9 mouse cellular contexts compared by ENCODE assay signal in the genomic region with DNA sequence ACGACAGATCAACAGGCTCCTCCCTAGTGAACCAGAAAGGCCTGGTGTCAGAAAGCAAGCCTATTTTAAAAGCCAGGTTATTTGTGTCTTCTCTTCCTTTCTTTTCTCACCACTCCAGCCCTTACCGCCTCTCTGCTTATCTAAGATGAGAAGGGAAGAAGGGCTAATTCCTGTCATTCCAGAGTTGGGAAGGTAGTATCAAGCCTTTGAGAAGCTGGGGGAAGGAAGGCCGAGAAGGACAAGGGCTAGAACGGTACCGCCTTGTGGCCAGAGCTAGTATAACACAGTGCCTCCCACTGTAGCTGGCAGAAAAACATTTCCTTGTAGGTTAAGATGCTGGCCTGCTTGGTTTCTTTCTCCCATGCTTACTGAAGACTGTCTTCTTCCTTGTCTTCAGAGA. TPM values are rescaled to one million over a fixed set of nuclear protein-coding genes. Genes with fewer than 3 reads are reported as not detected.
DNase-seq lines count a peak whose midpoint lies in the region; ATAC-seq and TF ChIP-seq lines count a peak whose summit lies in the region.
"Had no signal": no experiment of that assay in that cellular context is flagged by ENCODE, and none has a peak within 500 bp of the region (broad histone marks: within the 10 kb centered on the region; RNA-seq: fewer than 3 reads in every experiment).

No protein-coding gene starts in this region.

- H3K4me1 ChIP-seq in midbrain, embryonic 10.5 days: no peaks in the 10 kb centered on the region
- H3K4me1 ChIP-seq in midbrain, embryonic 16.5 days (ENCODE audit: control insufficient read depth, insufficient read depth, low read length): no peaks in the 10 kb centered on the region
- no peaks in the 10 kb centered on the region for H3K4me1 ChIP-seq in cerebellum, adult 2 months (ENCODE audit: control insufficient read depth, insufficient read depth, low read length)
- H3K4me1 ChIP-seq in lung, postnatal 0 days (ENCODE audit: insufficient read depth, low read depth, low read length): peaks cover 5% of the 10 kb centered on the region; the same call in 1 of the 2 replicates
- no peaks in the 10 kb centered on the region; the same call in 1 of the 2 replicates for H3K4me1 ChIP-seq in stomach, embryonic 14.5 days (ENCODE audit: control insufficient read depth, insufficient read depth, low read length)

- no peak overlapping the region for H3K4me2 ChIP-seq in midbrain, embryonic 16.5 days (ENCODE audit: low read length)
- H3K4me2 ChIP-seq in lung, postnatal 0 days (replicated peaks; ENCODE audit: low read depth, low read length): no peak overlapping the region
- no peak overlapping the region for H3K4me2 ChIP-seq in stomach, embryonic 14.5 days (replicated peaks; ENCODE audit: low read depth, low read length)

- DNase-seq in midbrain, embryonic 10.5 days (ENCODE audit: low spot score): peak; percentile 37
- DNase-seq in MEL-GATA-1-ER (ENCODE audit: extremely low read depth, low read depth): peak; percentile 17
- peak; percentile 29 to 38 for DNase-seq in cerebellum, adult 2 months
- peak; percentile 34 for DNase-seq in gastrocnemius, postnatal 25 days
- DNase-seq in kidney, adult 8-10 months: peak; percentile 56 to 72
- DNase-seq in lung, postnatal 0 days (ENCODE audit: low spot score): peak; percentile 89

- WGBS in midbrain, embryonic 10.5 days: 22% methylated on average over 5 of the region's 5 CpGs
- WGBS in midbrain, embryonic 16.5 days: 32% methylated on average over 5 of the region's 5 CpGs
- 29% methylated on average over 5 of the region's 5 CpGs for WGBS in cerebellum, adult 2 months
- WGBS in lung, postnatal 0 days: 7% methylated on average over 5 of the region's 5 CpGs
- 17% methylated on average over 5 of the region's 5 CpGs for WGBS in stomach, embryonic 14.5 days

- H3K4me3 ChIP-seq in midbrain, embryonic 10.5 days: no peak overlapping the region
- no peak overlapping the region for H3K4me3 ChIP-seq in midbrain, embryonic 16.5 days (ENCODE audit: low read depth, low read length)
- no peak overlapping the region for H3K4me3 ChIP-seq in cerebellum, adult 2 months (replicated peaks; ENCODE audit: insufficient read depth, low read depth, low read length)
- no peak overlapping the region for H3K4me3 ChIP-seq in lung, postnatal 0 days (ENCODE audit: low read depth, low read length)
- H3K4me3 ChIP-seq in stomach, embryonic 14.5 days (ENCODE audit: low read depth, low read length): no peak overlapping the region
- H3K4me3 ChIP-seq: erythroblast, embryonic 14.5 days had no signal

- TF ChIP-seq CTCF in cerebellum, adult 2 months (IDR thresholded peaks at IDR 0.05; ENCODE audit: borderline replicate concordance, insufficient read depth, low read depth, low read length): peak; percentile 72
- peak; percentile 96 for TF ChIP-seq CTCF in lung, postnatal 0 days (IDR thresholded peaks at IDR 0.05)

- TF ChIP-seq POLR2A in cerebellum, adult 2 months (IDR thresholded peaks at IDR 0.05; ENCODE audit: borderline replicate concordance, insufficient read depth, low read length): no peak

- H3K9me3 ChIP-seq in midbrain, embryonic 10.5 days (replicated peaks): no peaks in the 10 kb centered on the region
- no peaks in the 10 kb centered on the region for H3K9me3 ChIP-seq in midbrain, embryonic 16.5 days (replicated peaks; ENCODE audit: control insufficient read depth, low read length, poor library complexity, severe bottlenecking)
- no peaks in the 10 kb centered on the region for H3K9me3 ChIP-seq in lung, postnatal 0 days (ENCODE audit: low read length)
- H3K9me3 ChIP-seq in stomach, embryonic 14.5 days (ENCODE audit: control insufficient read depth, low read depth, low read length): no peaks in the 10 kb centered on the region

- H3K27ac ChIP-seq in midbrain, embryonic 10.5 days (replicated peaks): no peak overlapping the region
- no peak overlapping the region for H3K27ac ChIP-seq in midbrain, embryonic 16.5 days (ENCODE audit: low read length)
- H3K27ac ChIP-seq in cerebellum, adult 2 months (ENCODE audit: insufficient read depth, low read length): no peak overlapping the region
- H3K27ac ChIP-seq in lung, postnatal 0 days (ENCODE audit: low read length): peak overlapping the region; percentile 22; the same call in 1 of the 2 replicates
- H3K27ac ChIP-seq in stomach, embryonic 14.5 days (ENCODE audit: low read length): no peak overlapping the region

- peaks cover 7% of the 10 kb centered on the region; the same call in 1 of the 2 replicates for H3K36me3 ChIP-seq in midbrain, embryonic 10.5 days
- H3K36me3 ChIP-seq in midbrain, embryonic 16.5 days (ENCODE audit: control insufficient read depth, insufficient read depth, low read length): no peaks in the 10 kb centered on the region
- H3K36me3 ChIP-seq in lung, postnatal 0 days (ENCODE audit: insufficient read depth, low read length): peaks cover 14% of the 10 kb centered on the region; the same call in 1 of the 2 replicates
- H3K36me3 ChIP-seq in stomach, embryonic 14.5 days (ENCODE audit: control insufficient read depth, insufficient read depth, low read length): peaks cover 18% of the 10 kb centered on the region

- no peaks in the 10 kb centered on the region for H3K27me3 ChIP-seq in midbrain, embryonic 10.5 days (ENCODE audit: low read depth, poor library complexity, severe bottlenecking)
- H3K27me3 ChIP-seq in midbrain, embryonic 16.5 days (ENCODE audit: control insufficient read depth, insufficient read depth, low read depth, low read length): no peaks in the 10 kb centered on the region
- no peaks in the 10 kb centered on the region for H3K27me3 ChIP-seq in cerebellum, adult 2 months (ENCODE audit: control insufficient read depth, insufficient read depth, low read length)
- H3K27me3 ChIP-seq in lung, postnatal 0 days (replicated peaks; ENCODE audit: insufficient read depth, low read length): no peaks in the 10 kb centered on the region
- no peaks in the 10 kb centered on the region for H3K27me3 ChIP-seq in stomach, embryonic 14.5 days (ENCODE audit: control insufficient read depth, insufficient read depth, low read length)

- TF ChIP-seq EP300 in lung, postnatal 0 days (IDR thresholded peaks at IDR 0.05): no peak

- no peak overlapping the region for H3K9ac ChIP-seq in midbrain, embryonic 16.5 days (ENCODE audit: low read depth, low read length)
- no peak overlapping the region for H3K9ac ChIP-seq in lung, postnatal 0 days (replicated peaks; ENCODE audit: low read depth)
- H3K9ac ChIP-seq in stomach, embryonic 14.5 days (replicated peaks; ENCODE audit: low read depth, low read length): no peak overlapping the region

- no peak for ATAC-seq in midbrain, embryonic 16.5 days
- peak; percentile 82 for ATAC-seq in lung, postnatal 0 days
- 0 out of 2 replicates have a peak, but pooled peaks have one; percentile 23 for ATAC-seq in stomach, embryonic 14.5 days (ENCODE audit: insufficient number of reproducible peaks, insufficient read depth, low FRiP score, low read depth)

RNA-seq across cellular contexts. Expression of gene Sugt1, which starts 24.7 kb away (rescaled TPM):
- 146 and 161 TPM in 2 replicates for polyA plus RNA-seq in midbrain, embryonic 10.5 days (2016; fragmentation: Nextera tagmentation; extraction: Ambion mirVana)
- 106 and 110 TPM in 2 replicates for polyA plus RNA-seq in midbrain, embryonic 16.5 days (2015; fragmentation: Nextera tagmentation; extraction: Ambion mirVana)
- 40.3 and 41.0 TPM in 2 replicates for polyA plus RNA-seq in cerebellum, adult 2 months (2012; rRNA removed)
- 10 to 100 TPM; 75.7 to 81.7 TPM for total RNA-seq in gastrocnemius, postnatal 25 days (2021)
- 96.8 and 104 TPM in 2 replicates for polyA plus RNA-seq in lung, postnatal 0 days (2015; fragmentation: Nextera tagmentation; extraction: Ambion mirVana)
- 121 and 127 TPM in 2 replicates for polyA plus RNA-seq in stomach, embryonic 14.5 days (2014; fragmentation: Nextera tagmentation; extraction: Ambion mirVana)

Comparison
In these comparisons a context has a peak if more than half of its experiments do, and no peak if none do; other contexts are left out.
1. DNase-seq: peak in every context shown above with its lines; median percentile 89 in lung, postnatal 0 days; 64 in kidney, adult 8-10 months; 37 in midbrain, embryonic 10.5 days; 34 in gastrocnemius, postnatal 25 days; 34 in cerebellum, adult 2 months; 17 in MEL-GATA-1-ER.